Mouse (Mus musculus) ES-Bruce4 (cell line): ENCODE measurements at regions not wholly inside any gene's neighbourhood (a gene's known extent, or its start where the extent isn't known, plus 50 kb on each side); places are given as distances from the start of the nearest gene placed in this dataset.

Experiments
- H3K27ac ChIP-seq: 2 replicates; pipeline ENCODE4 v1.5.1; 2012; ENCODE audit warnings: low read length, inconsistent platforms; ENCODE audit not compliant: insufficient read depth
- H3K27me3 ChIP-seq: 2 replicates; pipeline ENCODE4 v1.6.1; 2012; ENCODE audit warnings: mild to moderate bottlenecking, low read length, inconsistent platforms; ENCODE audit not compliant: control insufficient read depth, poor library complexity, insufficient read depth, severe bottlenecking
- H3K36me3 ChIP-seq: 2 replicates; pipeline ENCODE4 v1.6.1; 2012; ENCODE audit warnings: inconsistent platforms, mild to moderate bottlenecking, low read length, moderate library complexity; ENCODE audit not compliant: control insufficient read depth, poor library complexity, insufficient read depth, severe bottlenecking
- H3K4me1 ChIP-seq: one replicate; pipeline ENCODE4 v1.8.1; 2011; ENCODE audit warnings: low read length; ENCODE audit not compliant: control insufficient read depth, insufficient read depth
- H3K4me3 ChIP-seq: 2 replicates; pipeline ENCODE4 v1.5.1; 2011; ENCODE audit warnings: low read depth, mild to moderate bottlenecking, low read length
- H3K9ac ChIP-seq: 2 replicates; pipeline ENCODE4 v1.6.1; 2012; ENCODE audit warnings: low read depth, mild to moderate bottlenecking, inconsistent platforms; ENCODE audit not compliant: poor library complexity, severe bottlenecking
- H3K9me3 ChIP-seq: replicated peaks from 2 replicates; pipeline ENCODE4 v1.6.1; 2012; ENCODE audit warnings: mild to moderate bottlenecking, low read length, inconsistent platforms; ENCODE audit not compliant: control insufficient read depth, poor library complexity, insufficient read depth, severe bottlenecking
- CTCF ChIP-seq: IDR thresholded peaks from one replicate; pipeline ENCODE4 v1.8.1; 2011; ENCODE audit warnings: low read depth, low read length
- EP300 ChIP-seq: IDR thresholded peaks from 2 replicates; pipeline ENCODE4 v1.6.1; 2011; ENCODE audit warnings: low read depth, low read length; ENCODE audit not compliant: insufficient read depth
- POLR2A ChIP-seq: IDR thresholded peaks from one replicate; pipeline ENCODE4 v1.8.1; 2011; ENCODE audit warnings: low read length; ENCODE audit not compliant: insufficient read depth

DNA sequence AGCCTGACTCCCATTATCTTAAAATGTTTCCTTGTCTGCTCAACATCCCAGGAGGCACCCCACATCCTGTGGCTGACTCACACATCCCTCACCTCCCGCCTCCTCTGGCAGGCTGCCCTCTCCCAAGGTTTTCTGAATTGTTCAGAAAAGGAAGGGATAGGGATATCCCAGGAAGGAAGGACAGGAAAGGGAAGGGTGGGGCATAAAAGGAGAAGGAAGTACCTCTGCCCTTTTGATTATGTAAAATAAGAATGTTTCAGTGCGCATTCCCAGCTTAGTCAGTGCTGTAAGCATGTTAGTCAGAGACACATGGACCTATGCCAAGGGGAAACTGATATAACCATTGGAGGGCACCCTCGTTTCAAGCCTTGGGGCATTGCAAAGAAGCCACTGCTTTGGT is 209.4 kb upstream of the Slc24a5 start:
- Histone ChIP-seq H3K9me3 (no peaks in the 10 kb centered on the region), H3K4me1 (no peaks in the 10 kb centered on the region), H3K36me3 (no peaks in the 10 kb centered on the region), H3K27ac (no peak overlapping the region), H3K27me3 (no peaks in the 10 kb centered on the region), H3K4me3 (no peak overlapping the region), H3K9ac (no peak overlapping the region)
- TF ChIP-seq EP300: no peak
- no peak for TF ChIP-seq POLR2A
- no peak for TF ChIP-seq CTCF

DNA sequence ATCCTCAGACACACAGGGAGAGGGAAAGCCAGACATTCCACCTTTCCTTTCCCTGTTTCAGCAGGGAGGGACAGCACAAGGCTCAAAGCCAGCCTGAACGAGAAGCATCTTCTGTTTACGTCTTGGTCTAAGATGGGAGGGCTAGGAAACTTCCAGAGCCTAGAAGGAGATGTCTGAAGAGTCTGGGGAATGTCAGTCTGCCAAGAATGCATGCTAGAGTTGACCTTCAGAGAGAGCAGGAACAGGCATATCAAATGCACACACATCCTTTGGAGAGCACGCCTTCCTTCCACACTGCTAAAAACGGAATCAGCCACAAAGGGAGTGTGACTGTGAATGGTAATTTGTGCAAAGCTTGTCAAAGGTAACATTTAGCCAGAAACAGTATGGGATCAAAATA is 179.7 kb upstream of the Slc24a5 start:
- Histone ChIP-seq H3K4me3 (no peak overlapping the region), H3K4me1 (no peaks in the 10 kb centered on the region), H3K9me3 (no peaks in the 10 kb centered on the region), H3K9ac (no peak overlapping the region), H3K36me3 (no peaks in the 10 kb centered on the region), H3K27ac (no peak overlapping the region), H3K27me3 (no peaks in the 10 kb centered on the region)
- TF ChIP-seq EP300 (no peak), CTCF (no peak), POLR2A (no peak)

DNA sequence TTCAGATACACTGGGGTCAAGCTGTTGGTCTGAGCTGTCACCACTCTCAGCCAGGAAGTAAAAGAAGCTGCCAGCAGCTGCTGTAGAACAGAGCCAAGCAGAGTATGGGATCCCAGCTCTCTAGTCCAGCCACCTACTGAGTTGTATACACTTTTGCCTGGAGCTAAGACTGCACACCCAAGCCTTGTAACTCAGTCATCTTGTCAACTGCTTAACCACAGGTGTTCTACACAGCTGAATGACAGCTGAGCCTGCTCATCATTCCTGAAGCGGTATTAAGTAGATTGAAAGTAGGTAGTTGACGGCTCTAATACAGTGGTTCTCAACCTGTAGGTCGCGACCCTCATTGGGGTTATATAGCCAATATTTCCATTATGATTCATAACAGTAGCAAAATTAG is 172.9 kb upstream of the Slc24a5 start:
- Histone ChIP-seq H3K4me3 (no peak overlapping the region), H3K27me3 (no peaks in the 10 kb centered on the region), H3K9ac (no peak overlapping the region), H3K27ac (no peak overlapping the region), H3K9me3 (no peaks in the 10 kb centered on the region), H3K4me1 (no peaks in the 10 kb centered on the region), H3K36me3 (no peaks in the 10 kb centered on the region)
- TF ChIP-seq EP300 (no peak), CTCF (no peak), POLR2A (no peak)

DNA sequence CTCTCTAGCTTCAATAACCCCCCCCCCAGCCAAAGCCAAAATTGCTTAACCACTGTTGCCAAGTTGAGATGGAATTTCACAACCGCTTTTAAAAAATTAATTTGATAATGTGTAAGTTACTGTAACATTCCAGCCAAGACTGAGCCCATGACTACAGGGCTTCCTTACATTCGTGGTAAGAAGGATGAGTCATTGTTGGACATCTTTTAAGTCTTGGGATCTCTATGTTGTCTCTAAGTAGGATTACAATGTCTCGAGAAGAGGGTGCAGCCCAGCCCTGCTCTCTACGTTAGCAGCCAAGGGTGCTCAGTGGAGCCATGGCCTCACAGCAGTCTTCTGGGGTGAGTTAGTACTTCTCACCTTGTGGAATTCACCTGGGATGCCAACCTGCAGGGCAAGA is 164.4 kb upstream of the Slc24a5 start:
- Histone ChIP-seq H3K27ac (no peak overlapping the region), H3K4me1 (no peaks in the 10 kb centered on the region), H3K4me3 (no peak overlapping the region), H3K27me3 (no peaks in the 10 kb centered on the region), H3K9ac (no peak overlapping the region), H3K36me3 (no peaks in the 10 kb centered on the region), H3K9me3 (no peaks in the 10 kb centered on the region)
- TF ChIP-seq CTCF: no peak
- no peak for TF ChIP-seq EP300
- TF ChIP-seq POLR2A: no peak

DNA sequence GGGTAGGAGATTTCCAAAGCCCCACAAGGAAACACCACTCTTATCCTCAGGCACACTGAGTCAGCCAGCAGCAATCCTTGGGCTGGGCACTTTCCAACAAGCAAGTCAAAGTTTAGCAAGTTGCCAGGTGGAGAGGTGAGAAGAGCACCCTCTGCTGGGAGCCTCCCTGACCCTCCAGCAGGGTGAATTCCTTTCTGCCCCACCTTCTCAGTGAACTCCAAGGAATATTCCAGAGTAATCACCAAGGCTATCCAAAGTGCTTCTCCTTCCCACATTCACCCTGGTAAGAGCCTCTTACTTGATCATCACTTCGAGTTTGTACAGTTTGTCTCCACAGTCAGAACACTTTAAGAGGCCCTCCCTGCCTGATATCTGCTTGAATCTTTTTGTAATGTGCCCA is 162.8 kb upstream of the Slc24a5 start:
- no peak overlapping the region for H3K27ac ChIP-seq
- H3K36me3 ChIP-seq: no peaks in the 10 kb centered on the region
- no peaks in the 10 kb centered on the region for H3K4me1 ChIP-seq
- H3K4me3 ChIP-seq: no peak overlapping the region
- no peaks in the 10 kb centered on the region for H3K27me3 ChIP-seq
- no peak for TF ChIP-seq EP300
- peak; percentile 16 for TF ChIP-seq CTCF
- no peak overlapping the region for H3K9ac ChIP-seq
- no peaks in the 10 kb centered on the region for H3K9me3 ChIP-seq

- no peaks in the 10 kb centered on the region for H3K27me3 ChIP-seq
- H3K4me3 ChIP-seq: no peak overlapping the region
- TF ChIP-seq EP300 (no peak), POLR2A (no peak), CTCF (no peak)
- H3K27ac ChIP-seq: no peak overlapping the region
- H3K36me3 ChIP-seq: no peaks in the 10 kb centered on the region
- H3K9me3 ChIP-seq: no peaks in the 10 kb centered on the region
- H3K4me1 ChIP-seq: no peaks in the 10 kb centered on the region
- no peak overlapping the region for H3K9ac ChIP-seq
Observed at GRCm38 (mm10) chr2:124918986-124919761, 148.8 kb upstream of the Slc24a5 start.
